Mouse (Mus musculus): Measurements from ENCODE around the gene Ufd1.
"Not testable (repeated sequence)": the region's sequence is repeated elsewhere in the genome, so short reads cannot be mapped to it uniquely, and the experiment has no call there.

Ufd1 gene

GRCm38 (mm10) chr16:18811032-18811431, 547 bp upstream of the Ufd1 start:
- DNase-seq (ENCODE audit: low spot score) = no peak

GRCm38 (mm10) chr16:18812385-18812910, 869 bp downstream of the Ufd1 start:
- no peak for DNase-seq (ENCODE audit: low spot score)

GRCm38 (mm10) chr16:18822356-18822755, 10.8 kb downstream of the Ufd1 start:
- no peak for DNase-seq (ENCODE audit: low spot score)

GRCm38 (mm10) chr16:18822925-18823324, 11.3 kb downstream of the Ufd1 start:
- DNase-seq (ENCODE audit: low spot score) = no peak

GRCm38 (mm10) chr16:18828630-18829029, 17.1 kb downstream of the Ufd1 start:
- DNase-seq (ENCODE audit: low spot score) = no peak

- DNase-seq (ENCODE audit: low spot score) = no peak
Observed at GRCm38 (mm10) chr16:18829102-18829501, 17.5 kb downstream of the Ufd1 start.

- no peak for DNase-seq (ENCODE audit: low spot score)
Observed at GRCm38 (mm10) chr16:18833486-18833885, 21.9 kb downstream of the Ufd1 start.

GRCm38 (mm10) chr16:18836073-18836467, 24.5 kb downstream of the Ufd1 start:
- DNase-seq (ENCODE audit: low spot score) = no peak

- DNase-seq (ENCODE audit: low spot score) = peak; percentile 87
Observed at GRCm38 (mm10) chr16:18836468-18837208, 25.1 kb downstream of the Ufd1 start, which contains the start of the genes 2510002D24Rik and Gm28539. Gene 2510002D24Rik (plus strand): TSS chr16:18836578. Gene Gm28539 (plus strand): TSS chr16:18836584.

GRCm38 (mm10) chr16:18838346-18838745, 26.8 kb downstream of the Ufd1 start:
- no peak for DNase-seq (ENCODE audit: low spot score)

- no peak for DNase-seq (ENCODE audit: low spot score)
Observed at GRCm38 (mm10) chr16:18846301-18846820, 34.8 kb downstream of the Ufd1 start.

- DNase-seq (ENCODE audit: low spot score) = not testable (repeated sequence)
Observed at GRCm38 (mm10) chr16:18849521-18850190, 38.1 kb downstream of the Ufd1 start.

- DNase-seq (ENCODE audit: low spot score) = no peak
Observed at GRCm38 (mm10) chr16:18858551-18858950, 47.0 kb downstream of the Ufd1 start.

- DNase-seq (ENCODE audit: low spot score) = peak; percentile 54
Observed at GRCm38 (mm10) chr16:18860186-18860585, 48.6 kb downstream of the Ufd1 start.

- DNase-seq (ENCODE audit: low spot score) = not testable (repeated sequence)
Observed at GRCm38 (mm10) chr16:18870495-18870894, 58.9 kb downstream of the Ufd1 start.

GRCm38 (mm10) chr16:18876091-18876441, 64.5 kb downstream of the Ufd1 start:
- DNase-seq (ENCODE audit: low spot score) = no peak

GRCm38 (mm10) chr16:18876442-18877308, 65.1 kb downstream of the Ufd1 start, which contains the start of the genes Mrpl40 and Hira:
Gene Mrpl40 (minus strand): TSS chr16:18876862.
Gene Hira (plus strand): TSS chr16:18877037.
- DNase-seq (ENCODE audit: low spot score) = peak; percentile 95

GRCm38 (mm10) chr16:18877386-18878090, 66.0 kb downstream of the Ufd1 start:
- peak; percentile 25 for DNase-seq (ENCODE audit: low spot score)

GRCm38 (mm10) chr16:18878091-18878720, 66.6 kb downstream of the Ufd1 start:
- no peak for DNase-seq (ENCODE audit: low spot score)

- DNase-seq (ENCODE audit: low spot score) = no peak
Observed at GRCm38 (mm10) chr16:18884044-18884443, 72.5 kb downstream of the Ufd1 start.

Measured in ovary, adult 18-20 months (tissue).